Mouse (Mus musculus): ENCODE results near the gene Chrm1. TPM values are rescaled to one million over a fixed set of nuclear protein-coding genes. Genes with fewer than 3 reads are reported as not detected.

The Chrm1 gene
- polyA plus RNA-seq, 1 experiment from 2014 or later: 0.45 TPM

GRCm38 (mm10) chr19:8673336-8674063 is 9.9 kb downstream of the Chrm1 start:
- WGBS: 80% methylated on average over 9 of the region's 9 CpGs
- no peaks in the 10 kb centered on the region for H3K9me3 ChIP-seq (ENCODE audit: control insufficient read depth, low read length)
- no peak overlapping the region for H3K27ac ChIP-seq (replicated peaks; ENCODE audit: low read depth, low read length)
- H3K27me3 ChIP-seq (ENCODE audit: control insufficient read depth, insufficient read depth, low read length): no peaks in the 10 kb centered on the region
- no peaks in the 10 kb centered on the region for H3K4me1 ChIP-seq (ENCODE audit: control insufficient read depth, insufficient read depth, low read length)
- no peak overlapping the region for H3K9ac ChIP-seq (replicated peaks; ENCODE audit: low read length)
- H3K4me3 ChIP-seq (replicated peaks; ENCODE audit: low read depth, low read length): no peak overlapping the region
- H3K4me2 ChIP-seq (ENCODE audit: low read length): no peak overlapping the region
- no peak for ATAC-seq (ENCODE audit: low FRiP score, low TSS enrichment)
- H3K36me3 ChIP-seq (ENCODE audit: control insufficient read depth, insufficient read depth, low read length): no peaks in the 10 kb centered on the region
- DNase-seq: no peak

- Histone ChIP-seq H3K9me3 (ENCODE audit: control insufficient read depth, low read length) (no peaks in the 10 kb centered on the region), H3K36me3 (ENCODE audit: control insufficient read depth, insufficient read depth, low read length) (no peaks in the 10 kb centered on the region), H3K27me3 (ENCODE audit: control insufficient read depth, insufficient read depth, low read length) (no peaks in the 10 kb centered on the region), H3K4me3 (replicated peaks; ENCODE audit: low read depth, low read length) (no peak overlapping the region), H3K9ac (replicated peaks; ENCODE audit: low read length) (no peak overlapping the region), H3K4me2 (ENCODE audit: low read length) (no peak overlapping the region), H3K27ac (replicated peaks; ENCODE audit: low read depth, low read length) (no peak overlapping the region), H3K4me1 (ENCODE audit: control insufficient read depth, insufficient read depth, low read length) (no peaks in the 10 kb centered on the region)
- ATAC-seq (ENCODE audit: low FRiP score, low TSS enrichment): no peak
- WGBS: 33% methylated on average over 18 of the region's 18 CpGs
- no peak for DNase-seq
Observed at GRCm38 (mm10) chr19:8679031-8679779, 15.6 kb downstream of the Chrm1 start.

- Histone ChIP-seq H3K9ac (replicated peaks; ENCODE audit: low read length) (no peak overlapping the region), H3K4me1 (ENCODE audit: control insufficient read depth, insufficient read depth, low read length) (no peaks in the 10 kb centered on the region), H3K27me3 (ENCODE audit: control insufficient read depth, insufficient read depth, low read length) (no peaks in the 10 kb centered on the region), H3K9me3 (ENCODE audit: control insufficient read depth, low read length) (no peaks in the 10 kb centered on the region), H3K36me3 (ENCODE audit: control insufficient read depth, insufficient read depth, low read length) (no peaks in the 10 kb centered on the region), H3K4me3 (replicated peaks; ENCODE audit: low read depth, low read length) (no peak overlapping the region), H3K27ac (replicated peaks; ENCODE audit: low read depth, low read length) (no peak overlapping the region), H3K4me2 (ENCODE audit: low read length) (no peak overlapping the region)
- no peak for ATAC-seq (ENCODE audit: low FRiP score, low TSS enrichment)
- 95% methylated on average over 4 of the region's 4 CpGs for WGBS
- DNase-seq: no peak
Observed at GRCm38 (mm10) chr19:8681633-8682362, 18.2 kb downstream of the Chrm1 start.

GRCm38 (mm10) chr19:8682996-8683395 is 19.4 kb downstream of the Chrm1 start:
- H3K9me3 ChIP-seq (ENCODE audit: control insufficient read depth, low read length): no peaks in the 10 kb centered on the region
- H3K27me3 ChIP-seq (ENCODE audit: control insufficient read depth, insufficient read depth, low read length): no peaks in the 10 kb centered on the region
- peak; percentile 93 for DNase-seq
- no peak overlapping the region for H3K4me3 ChIP-seq (replicated peaks; ENCODE audit: low read depth, low read length)
- no peak overlapping the region for H3K4me2 ChIP-seq (ENCODE audit: low read length)
- no peak; the same call in 1 of the 2 replicates for ATAC-seq (ENCODE audit: low FRiP score, low TSS enrichment)
- H3K36me3 ChIP-seq (ENCODE audit: control insufficient read depth, insufficient read depth, low read length): no peaks in the 10 kb centered on the region
- H3K27ac ChIP-seq (replicated peaks; ENCODE audit: low read depth, low read length): no peak overlapping the region
- no peak overlapping the region for H3K9ac ChIP-seq (replicated peaks; ENCODE audit: low read length)
- WGBS: 2% methylated on average over 3 of the region's 3 CpGs
- no peaks in the 10 kb centered on the region for H3K4me1 ChIP-seq (ENCODE audit: control insufficient read depth, insufficient read depth, low read length)

DNA sequence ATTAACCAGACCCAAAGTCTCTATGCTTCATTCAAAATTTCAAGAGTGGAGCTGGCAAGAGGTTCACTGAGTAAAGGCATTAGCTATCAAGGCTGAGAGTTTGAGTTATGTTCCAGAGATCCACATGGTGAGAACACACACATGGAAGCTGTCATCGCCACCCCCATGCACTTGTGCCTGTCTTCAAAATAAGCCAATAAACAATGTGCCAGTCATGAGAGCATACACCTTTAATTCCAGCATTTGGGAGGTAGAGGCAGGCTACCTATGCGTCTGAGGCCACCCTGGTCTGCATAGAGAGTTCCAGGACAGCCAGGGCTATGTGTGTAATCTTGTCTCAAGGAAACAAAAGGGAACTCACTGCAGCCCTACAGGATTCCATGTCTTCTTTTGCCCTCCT is 20.0 kb downstream of the Chrm1 start:
- 70% methylated on average over 2 of the region's 2 CpGs for WGBS
- no peak overlapping the region for H3K9ac ChIP-seq (replicated peaks; ENCODE audit: low read length)
- ATAC-seq (ENCODE audit: low FRiP score, low TSS enrichment) (no peak), DNase-seq (no peak)
- no peak overlapping the region for H3K4me2 ChIP-seq (ENCODE audit: low read length)
- no peak overlapping the region for H3K27ac ChIP-seq (replicated peaks; ENCODE audit: low read depth, low read length)
- H3K36me3 ChIP-seq (ENCODE audit: control insufficient read depth, insufficient read depth, low read length): no peaks in the 10 kb centered on the region
- H3K27me3 ChIP-seq (ENCODE audit: control insufficient read depth, insufficient read depth, low read length): no peaks in the 10 kb centered on the region
- no peak overlapping the region for H3K4me3 ChIP-seq (replicated peaks; ENCODE audit: low read depth, low read length)
- H3K9me3 ChIP-seq (ENCODE audit: control insufficient read depth, low read length): no peaks in the 10 kb centered on the region
- no peaks in the 10 kb centered on the region for H3K4me1 ChIP-seq (ENCODE audit: control insufficient read depth, insufficient read depth, low read length)

- H3K27ac ChIP-seq (replicated peaks; ENCODE audit: low read depth, low read length): no peak overlapping the region
- no peak for ATAC-seq (ENCODE audit: low FRiP score, low TSS enrichment)
- peak; percentile 40 for DNase-seq
Observed at GRCm38 (mm10) chr19:8691871-8692539, 28.4 kb downstream of the Chrm1 start.

DNA sequence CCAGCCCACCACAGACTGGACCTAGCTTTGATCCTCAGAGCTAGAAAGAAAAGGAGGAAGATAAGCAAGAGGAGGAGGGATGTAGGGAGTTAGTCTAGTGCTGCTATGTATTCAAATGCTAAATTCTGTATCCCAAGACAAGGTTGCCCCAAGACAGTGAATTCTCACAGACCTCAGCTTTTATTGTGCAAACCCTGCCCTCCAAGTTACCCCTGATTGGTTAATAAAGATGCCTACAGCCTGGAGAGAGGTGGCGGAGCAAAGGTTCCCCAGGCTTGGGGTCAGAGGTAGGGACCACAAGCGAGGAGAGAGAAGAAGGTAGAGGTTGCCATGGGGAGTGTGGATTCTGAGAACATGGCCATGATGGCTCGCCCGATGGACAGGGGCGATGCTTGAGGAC is 29.2 kb downstream of the Chrm1 start:
- no peak overlapping the region; the same call in 1 of the 2 replicates for H3K27ac ChIP-seq (replicated peaks; ENCODE audit: low read depth, low read length)
- DNase-seq (no peak), ATAC-seq (ENCODE audit: low FRiP score, low TSS enrichment) (no peak)
- 68% methylated on average over 5 of the region's 5 CpGs for WGBS
- no peak overlapping the region for H3K4me2 ChIP-seq (ENCODE audit: low read length)
- H3K27me3 ChIP-seq (ENCODE audit: control insufficient read depth, insufficient read depth, low read length): no peaks in the 10 kb centered on the region
- H3K36me3 ChIP-seq (ENCODE audit: control insufficient read depth, insufficient read depth, low read length): no peaks in the 10 kb centered on the region
- no peak overlapping the region for H3K4me3 ChIP-seq (replicated peaks; ENCODE audit: low read depth, low read length)
- H3K9me3 ChIP-seq (ENCODE audit: control insufficient read depth, low read length): no peaks in the 10 kb centered on the region
- no peak overlapping the region for H3K9ac ChIP-seq (replicated peaks; ENCODE audit: low read length)
- no peaks in the 10 kb centered on the region for H3K4me1 ChIP-seq (ENCODE audit: control insufficient read depth, insufficient read depth, low read length)

More at GRCm38 (mm10) chr19:8691871-8692539, 28.4 kb downstream of the Chrm1 start:
- Histone ChIP-seq H3K4me1 (ENCODE audit: control insufficient read depth, insufficient read depth, low read length) (no peaks in the 10 kb centered on the region), H3K27me3 (ENCODE audit: control insufficient read depth, insufficient read depth, low read length) (no peaks in the 10 kb centered on the region), H3K9ac (replicated peaks; ENCODE audit: low read length) (no peak overlapping the region), H3K36me3 (ENCODE audit: control insufficient read depth, insufficient read depth, low read length) (no peaks in the 10 kb centered on the region), H3K4me2 (ENCODE audit: low read length) (no peak overlapping the region), H3K9me3 (ENCODE audit: control insufficient read depth, low read length) (no peaks in the 10 kb centered on the region), H3K4me3 (replicated peaks; ENCODE audit: low read depth, low read length) (no peak overlapping the region)
- WGBS: 31% methylated on average over 9 of the region's 9 CpGs

DNA sequence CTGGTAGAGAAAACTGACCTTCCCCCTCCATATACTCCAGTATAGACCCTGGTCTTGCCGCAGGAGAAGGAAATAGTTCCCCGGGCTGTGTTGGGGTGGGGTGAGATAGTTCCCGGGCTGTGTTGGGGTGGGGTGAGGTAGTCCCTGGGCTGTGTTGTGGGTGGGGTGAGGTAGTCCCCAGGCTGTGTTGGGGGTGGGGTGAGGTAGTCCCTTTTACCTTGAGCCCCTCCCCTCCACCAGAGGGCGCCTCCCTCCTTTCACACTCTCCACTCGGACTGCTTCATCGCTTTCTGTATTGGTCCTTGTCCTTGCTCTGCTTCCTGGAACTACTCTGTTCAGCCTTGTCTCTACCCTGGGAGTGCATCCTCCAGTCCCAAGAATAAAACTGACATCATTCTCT is 31.7 kb downstream of the Chrm1 start:
- Histone ChIP-seq H3K27me3 (ENCODE audit: control insufficient read depth, insufficient read depth, low read length) (no peaks in the 10 kb centered on the region), H3K4me1 (ENCODE audit: control insufficient read depth, insufficient read depth, low read length) (no peaks in the 10 kb centered on the region), H3K4me2 (ENCODE audit: low read length) (no peak overlapping the region), H3K9ac (replicated peaks; ENCODE audit: low read length) (no peak overlapping the region), H3K4me3 (replicated peaks; ENCODE audit: low read depth, low read length) (no peak overlapping the region), H3K27ac (replicated peaks; ENCODE audit: low read depth, low read length) (no peak overlapping the region), H3K9me3 (ENCODE audit: control insufficient read depth, low read length) (no peaks in the 10 kb centered on the region), H3K36me3 (ENCODE audit: control insufficient read depth, insufficient read depth, low read length) (no peaks in the 10 kb centered on the region)
- no peak for ATAC-seq (ENCODE audit: low FRiP score, low TSS enrichment)
- no peak for DNase-seq
- WGBS: 72% methylated on average over 6 of the region's 6 CpGs

All from midbrain, embryonic 14.5 days (tissue).